Mouse (Mus musculus) adrenal gland, adult 18-20 months (tissue): ENCODE results near the gene Ccdc124. TPM values are rescaled to one million over a fixed set of nuclear protein-coding genes. Genes with fewer than 3 reads are reported as not detected.
"Not testable (repeated sequence)": the region's sequence is repeated elsewhere in the genome, so short reads cannot be mapped to it uniquely, and the experiment has no call there.

ENCODE experiments used
- DNase-seq, 2 experiments: peaks; one replicate each; pipeline ENCODE4 v3.0.0; 2021 to 2022; ENCODE audit warnings: low spot score in 2 of 2
- microRNA-seq, 2 experiments: library from miRNA; unstranded; fragments of <30 nt; microRNA quantifications; one replicate each; pipeline ENCODE4 v1.2.0; 2021; ENCODE audit warnings: borderline number of aligned reads in 2 of 2
- total RNA-seq, 2 experiments: library from RNA; stranded (reverse); gene quantifications; 1 replicate in 1 of 2; 2 replicates in 1 of 2; pipeline ENCODE4 v1.2.3; 2021

The Ccdc124 gene
- total RNA-seq, 2 experiments from 2014 or later = 58.9 to 59.3 TPM

GRCm38 (mm10) chr8:70827796-70828195 lies 45.9 kb downstream of the Ccdc124 start:
- DNase-seq = no peak

- no peak for DNase-seq
Measured at GRCm38 (mm10) chr8:70827010-70827409, 46.7 kb downstream of the Ccdc124 start.

GRCm38 (mm10) chr8:70825816-70826215 lies 47.9 kb downstream of the Ccdc124 start:
- DNase-seq = no peak

- no peak for DNase-seq
Measured at GRCm38 (mm10) chr8:70823802-70824201, 49.9 kb downstream of the Ccdc124 start.

- not testable (repeated sequence) for DNase-seq
Measured at GRCm38 (mm10) chr8:70822594-70822993, 51.1 kb downstream of the Ccdc124 start.

GRCm38 (mm10) chr8:70821992-70822391 lies 51.7 kb downstream of the Ccdc124 start:
- no peak for DNase-seq

GRCm38 (mm10) chr8:70821399-70821962 lies 52.3 kb downstream of the Ccdc124 start:
- peak; percentile 68 to 83 for DNase-seq

GRCm38 (mm10) chr8:70820101-70820935 lies 53.4 kb downstream of the Ccdc124 start:
- DNase-seq = no peak

Small RNA genes within 50 kb of the gene (microRNA-seq; reads per million reads assigned to microRNA genes)
- 0 to 0.61 reads per million in 2 experiments for gene Mir7067

Other genes starting within 250 kb of the Ccdc124 start
- gene Gdf15, start 241.5 kb downstream of the Ccdc124 start, total RNA-seq = 1 to 10 TPM; 2.2 to 6.4 TPM
- gene Pgpep1, start 213.5 kb downstream of the Ccdc124 start, total RNA-seq = 100 to 1,000 TPM; 101 to 153 TPM
- gene Lsm4, start 200.7 kb downstream of the Ccdc124 start, total RNA-seq = 10 to 100 TPM; 73.2 to 75.9 TPM
- gene Jund, start 175.0 kb downstream of the Ccdc124 start, total RNA-seq = 100 to 1,000 TPM; 228 to 252 TPM
- under 1 TPM in 1 of 2 experiments, not detected in 1; 0.10 TPM for gene Iqcn, start 170.5 kb downstream of the Ccdc124 start, total RNA-seq
- gene Gm3336, start 155.4 kb downstream of the Ccdc124 start, total RNA-seq = under 1 TPM in 1 of 2 experiments, not detected in 1; 0.53 TPM
- gene Pde4c, start 150.2 kb downstream of the Ccdc124 start, total RNA-seq = under 1 TPM; 0.42 to 0.86 TPM
- gene Rab3a, start 119.3 kb downstream of the Ccdc124 start, total RNA-seq = 10 to 100 TPM; 52.4 to 60.4 TPM
- gene Mpv17l2, start 113.0 kb downstream of the Ccdc124 start, total RNA-seq = 100 to 1,000 TPM in 1 of 2 experiments, 10 to 100 TPM in 1; 94.9 to 120 TPM
- 10 to 100 TPM; 30.5 to 36.5 TPM for gene Pik3r2, start 97.2 kb downstream of the Ccdc124 start, total RNA-seq
- gene Mast3, start 68.9 kb downstream of the Ccdc124 start, total RNA-seq = 10 to 100 TPM; 15.6 to 16.7 TPM
- gene Il12rb1, start 65.5 kb downstream of the Ccdc124 start, total RNA-seq = under 1 TPM; 0.66 to 0.77 TPM
- gene Arrdc2, start 34.2 kb downstream of the Ccdc124 start, total RNA-seq = 1 to 10 TPM; 8.3 to 8.7 TPM
- 1 to 10 TPM; 2.2 to 2.8 TPM for gene Kcnn1, start 10.7 kb downstream of the Ccdc124 start, total RNA-seq
- gene Slc5a5, start 18.8 kb upstream of the Ccdc124 start, total RNA-seq = not detected
- gene Rpl18a, start 23.5 kb upstream of the Ccdc124 start, total RNA-seq = 1,000 to 10,000 TPM; 1,253 to 1,401 TPM
- 10 to 100 TPM; 34.3 to 39.5 TPM for gene Map1s, start 32.0 kb upstream of the Ccdc124 start, total RNA-seq